Mouse (Mus musculus): Measurements from ENCODE around the gene Nr1h2. TPM values are rescaled to one million over a fixed set of nuclear protein-coding genes. Genes with fewer than 3 reads are reported as not detected.

The Nr1h2 gene
- polyA plus RNA-seq, 1 experiment from 2014 or later: 74.6 TPM

DNA sequence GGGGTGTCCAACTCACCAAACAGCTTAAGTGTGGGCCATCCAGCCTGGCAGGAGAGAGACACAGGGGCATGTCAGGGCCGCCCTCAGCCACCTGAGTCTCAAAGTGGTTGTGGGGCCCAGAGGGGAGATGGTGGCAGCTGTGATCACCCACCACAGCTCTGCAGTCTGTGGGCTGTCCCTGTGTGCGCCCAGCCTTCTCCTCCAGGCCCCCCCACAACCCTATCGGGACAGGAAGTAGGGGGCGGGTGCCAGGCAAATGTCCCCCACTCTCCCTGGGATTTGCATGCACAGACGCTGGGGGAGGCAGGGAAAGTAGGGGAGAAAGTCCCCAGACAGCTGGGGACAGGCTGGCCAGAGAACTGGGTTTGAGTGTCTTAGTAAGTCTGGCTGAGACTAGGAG lies 22.5 kb downstream of the Nr1h2 start:
- Histone ChIP-seq H3K9me3 (no peaks in the 10 kb centered on the region), H3K4me3 (no peak overlapping the region), H3K4me1 (peaks cover 15% of the 10 kb centered on the region), H3K27me3 (ENCODE audit: poor library complexity, severe bottlenecking) (peaks cover 41% of the 10 kb centered on the region), H3K27ac (no peak overlapping the region), H3K36me3 (replicated peaks) (peaks cover 44% of the 10 kb centered on the region)
- 64% methylated on average over 5 of the region's 5 CpGs for WGBS
- DNase-seq (ENCODE audit: extremely low spot score, low spot score): no peak

DNA sequence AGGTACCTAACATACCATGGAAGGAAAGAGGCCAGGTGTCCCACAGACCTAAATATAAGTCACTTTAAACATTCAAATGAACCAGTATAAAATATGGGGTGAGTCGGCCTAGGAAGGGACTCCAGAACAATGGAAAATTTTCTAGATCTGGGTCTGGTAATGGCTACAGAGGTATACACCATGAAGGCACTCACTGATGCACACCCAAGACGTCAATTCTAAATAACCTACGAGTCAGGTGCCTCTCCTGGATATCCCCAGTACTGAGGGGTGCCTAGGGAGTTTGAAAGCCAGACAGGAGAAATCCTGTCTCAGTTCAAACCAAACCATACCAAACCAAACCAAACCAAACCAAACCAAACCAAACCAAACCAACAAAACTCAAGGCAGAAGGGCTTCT lies 23.2 kb downstream of the Nr1h2 start:
- Histone ChIP-seq H3K4me3 (no peak overlapping the region), H3K27ac (no peak overlapping the region), H3K27me3 (ENCODE audit: poor library complexity, severe bottlenecking) (peaks cover 48% of the 10 kb centered on the region), H3K4me1 (peaks cover 18% of the 10 kb centered on the region), H3K36me3 (replicated peaks) (peaks cover 37% of the 10 kb centered on the region), H3K9me3 (no peaks in the 10 kb centered on the region)
- DNase-seq (ENCODE audit: extremely low spot score, low spot score): no peak
- 85% methylated on average over 3 of the region's 3 CpGs for WGBS

GRCm38 (mm10) chr7:44529518-44529917 lies 24.2 kb downstream of the Nr1h2 start:
- WGBS: 66% methylated on average over 5 of the region's 5 CpGs
- Histone ChIP-seq H3K9me3 (no peaks in the 10 kb centered on the region), H3K4me3 (no peak overlapping the region), H3K36me3 (replicated peaks) (peaks cover 27% of the 10 kb centered on the region), H3K4me1 (peaks cover 28% of the 10 kb centered on the region), H3K27ac (no peak overlapping the region), H3K27me3 (ENCODE audit: poor library complexity, severe bottlenecking) (peaks cover 58% of the 10 kb centered on the region)
- no peak for DNase-seq (ENCODE audit: extremely low spot score, low spot score)

DNA sequence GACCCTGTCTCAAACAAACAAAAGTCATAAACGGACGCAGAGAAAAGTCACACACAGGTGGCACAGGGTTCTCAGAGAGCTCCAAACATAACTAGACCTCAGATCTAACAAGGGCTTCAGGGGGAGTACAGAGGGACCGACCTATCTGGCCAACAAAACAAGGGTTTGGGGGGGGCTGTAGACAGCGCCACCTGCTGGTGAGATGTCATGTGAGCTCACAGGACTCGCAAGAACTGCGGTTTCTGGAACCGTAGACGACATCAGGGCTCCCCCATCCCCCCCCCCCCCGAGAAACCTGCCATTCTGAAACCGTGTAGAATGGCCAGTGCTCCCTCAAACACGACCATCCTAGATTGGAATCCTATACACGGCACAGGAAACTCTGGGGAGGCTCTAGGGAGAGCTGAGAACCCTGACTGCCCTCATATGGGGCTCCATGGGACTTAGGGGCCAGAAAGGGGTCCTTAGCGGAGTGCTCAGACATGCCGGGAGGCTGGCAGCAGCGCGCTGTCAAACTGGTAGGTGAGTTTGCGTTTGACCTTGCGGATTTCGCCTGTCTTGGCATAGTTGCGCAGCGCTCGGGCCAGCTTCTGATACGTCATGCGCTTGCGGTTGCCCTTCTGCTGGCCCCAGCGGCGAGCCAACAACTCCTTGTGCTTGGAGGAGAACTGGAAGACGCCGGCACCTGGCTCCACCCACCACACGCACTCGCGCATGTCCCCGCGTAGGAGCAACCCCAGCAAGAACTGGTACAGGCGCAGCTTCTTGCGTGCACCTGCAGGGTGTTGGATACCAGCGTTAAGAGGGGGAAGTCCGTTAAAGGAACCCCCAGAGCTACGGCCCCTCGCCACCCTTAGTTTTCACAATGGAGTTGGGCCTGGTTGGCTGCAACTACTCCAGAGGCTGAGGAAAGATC lies 26.0 kb downstream of the Nr1h2 start:
- Histone ChIP-seq H3K27me3 (ENCODE audit: poor library complexity, severe bottlenecking) (peaks cover 76% of the 10 kb centered on the region), H3K4me1 (peaks cover 29% of the 10 kb centered on the region), H3K4me3 (peak overlapping the region; percentile 52), H3K27ac (peak overlapping the region; percentile 62), H3K9me3 (no peaks in the 10 kb centered on the region), H3K36me3 (replicated peaks) (peaks cover 9% of the 10 kb centered on the region)
- peak; percentile 76 for DNase-seq (ENCODE audit: extremely low spot score, low spot score)
- WGBS: 7% methylated on average over 40 of the region's 40 CpGs

DNA sequence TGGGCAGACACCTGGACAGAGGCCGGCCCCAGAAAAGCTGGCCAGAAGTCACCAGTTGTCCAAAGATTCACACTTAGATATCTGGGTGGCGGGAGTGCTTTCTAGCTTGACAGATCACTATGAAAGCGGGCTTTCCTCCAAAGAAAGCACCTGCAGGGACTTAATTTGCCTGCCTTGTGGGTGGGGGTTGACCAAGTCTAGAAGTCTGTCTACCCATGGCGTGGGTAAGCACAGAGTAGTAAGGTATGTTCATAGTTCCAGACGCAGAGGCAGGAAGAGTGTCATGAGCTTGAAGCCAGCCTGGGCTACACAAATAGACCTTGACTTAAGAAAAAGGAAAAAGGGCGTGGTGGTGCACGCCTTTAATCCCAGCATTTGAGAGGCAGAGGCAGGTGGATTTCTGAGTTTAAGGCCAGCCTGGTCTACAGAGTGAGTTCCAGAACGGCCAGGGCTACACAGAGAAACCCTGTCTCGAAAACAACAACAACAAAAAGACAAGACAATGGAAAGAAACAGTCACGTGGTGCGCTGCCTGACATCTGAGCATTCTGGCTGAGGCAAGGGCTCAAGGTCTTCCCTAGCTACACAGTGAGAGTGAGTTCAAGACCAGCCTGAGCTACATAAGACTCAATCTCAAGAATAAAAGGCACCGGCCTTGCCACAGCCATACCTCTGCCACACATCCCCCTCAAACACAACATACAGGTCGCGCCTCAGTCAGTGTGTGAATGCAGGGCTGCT lies 27.2 kb downstream of the Nr1h2 start:
- no peak for DNase-seq (ENCODE audit: extremely low spot score, low spot score)
- Histone ChIP-seq H3K27ac (no peak overlapping the region), H3K9me3 (no peaks in the 10 kb centered on the region), H3K4me3 (no peak overlapping the region), H3K36me3 (replicated peaks) (no peaks in the 10 kb centered on the region), H3K4me1 (peaks cover 34% of the 10 kb centered on the region), H3K27me3 (ENCODE audit: poor library complexity, severe bottlenecking) (peaks cover 87% of the 10 kb centered on the region)
- WGBS: 86% methylated on average over 14 of the region's 14 CpGs

DNA sequence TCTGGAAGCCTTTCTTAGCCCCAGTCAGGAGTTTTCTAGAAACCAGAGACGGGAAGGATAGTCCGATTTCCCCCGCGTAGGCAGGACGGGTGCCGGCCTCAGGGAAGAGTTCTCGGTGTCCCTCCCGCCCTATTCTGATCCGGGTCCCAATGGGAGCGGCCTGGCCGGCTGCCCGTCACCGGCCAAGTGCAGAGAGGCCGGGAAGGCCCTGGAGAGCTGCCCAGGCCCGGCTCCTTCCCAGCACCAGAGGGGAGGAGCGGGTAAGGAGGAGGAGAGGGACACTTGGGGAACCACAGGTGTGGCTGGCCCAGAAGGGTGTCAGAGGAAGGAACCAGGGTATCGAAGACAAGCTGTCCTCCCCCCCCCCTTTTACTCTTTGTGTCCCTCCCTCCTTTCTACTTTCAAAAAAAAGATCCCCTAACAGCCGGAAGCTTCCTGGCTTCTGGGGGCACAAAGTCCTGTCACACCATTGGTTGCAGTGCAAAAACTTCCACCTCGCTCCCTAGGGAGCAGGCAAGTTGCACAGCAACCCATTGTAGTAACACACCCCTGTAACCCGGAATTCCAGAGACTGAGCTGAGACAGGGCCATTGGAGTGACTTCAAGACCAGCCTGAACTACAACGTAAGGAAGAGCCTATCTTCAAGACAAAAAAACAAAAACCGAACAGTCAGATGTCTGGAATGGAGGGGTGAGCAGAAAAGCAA lies 28.5 kb downstream of the Nr1h2 start:
- Histone ChIP-seq H3K4me1 (peaks cover 36% of the 10 kb centered on the region), H3K27me3 (ENCODE audit: poor library complexity, severe bottlenecking) (peaks cover 98% of the 10 kb centered on the region), H3K9me3 (no peaks in the 10 kb centered on the region), H3K27ac (peak overlapping the region; percentile 40; the same call in 1 of the 2 replicates), H3K4me3 (peak overlapping the region; percentile 22; the same call in 1 of the 2 replicates), H3K36me3 (replicated peaks) (no peaks in the 10 kb centered on the region)
- WGBS: 16% methylated on average over 22 of the region's 22 CpGs
- DNase-seq (ENCODE audit: extremely low spot score, low spot score): no peak

GRCm38 (mm10) chr7:44524502-44524901 lies 29.2 kb downstream of the Nr1h2 start, which contains the start of gene Mybpc2:
Gene Mybpc2, minus strand, starts transcription at chr7:44524656.
- Histone ChIP-seq H3K36me3 (replicated peaks) (no peaks in the 10 kb centered on the region), H3K27me3 (ENCODE audit: poor library complexity, severe bottlenecking) (peaks cover 90% of the 10 kb centered on the region), H3K27ac (peak within 1 kb of the TSS; percentile 40; the same call in 1 of the 2 replicates), H3K9me3 (no peaks in the 10 kb centered on the region), H3K4me3 (peak within 1 kb of the TSS; percentile 22; the same call in 1 of the 2 replicates), H3K4me1 (peaks cover 36% of the 10 kb centered on the region)
- WGBS: 30% methylated on average over 12 of the region's 12 CpGs
- no peak for DNase-seq (ENCODE audit: extremely low spot score, low spot score)

DNA sequence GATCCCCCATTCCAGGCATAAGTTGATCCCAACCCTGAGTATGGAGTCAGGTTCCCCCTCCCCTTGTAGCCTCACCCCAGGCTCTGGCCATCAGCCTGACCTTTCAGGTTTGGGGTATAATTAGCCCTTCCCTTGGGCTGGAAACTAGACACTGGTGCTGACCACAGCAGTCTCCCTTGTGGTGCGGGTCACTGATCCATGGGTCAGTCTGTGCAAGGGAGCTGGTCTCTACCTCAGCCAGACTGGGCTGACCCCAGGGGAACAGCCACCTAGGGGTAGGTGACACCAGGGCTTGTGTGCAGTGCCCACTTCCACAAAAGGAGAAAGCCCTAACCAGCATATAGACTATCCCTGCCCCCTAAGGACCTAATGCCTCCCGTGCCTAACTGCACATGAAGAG lies 30.7 kb downstream of the Nr1h2 start:
- WGBS: 63% methylated on average over 2 of the region's 2 CpGs
- peaks cover 76% of the 10 kb centered on the region for H3K27me3 ChIP-seq (ENCODE audit: poor library complexity, severe bottlenecking)
- H3K4me1 ChIP-seq: peaks cover 29% of the 10 kb centered on the region

GRCm38 (mm10) chr7:44521710-44522109 lies 32.0 kb downstream of the Nr1h2 start:
- Histone ChIP-seq H3K36me3 (replicated peaks) (no peaks in the 10 kb centered on the region), H3K9me3 (no peaks in the 10 kb centered on the region), H3K4me1 (peaks cover 21% of the 10 kb centered on the region), H3K4me3 (peak overlapping the region; percentile 40), H3K27me3 (ENCODE audit: poor library complexity, severe bottlenecking) (peaks cover 62% of the 10 kb centered on the region), H3K27ac (no peak overlapping the region; the same call in 1 of the 2 replicates)
- WGBS: 4% methylated on average over 20 of the region's 20 CpGs
- peak; percentile 72 for DNase-seq (ENCODE audit: extremely low spot score, low spot score)

More for the DNA sequence above, 30.7 kb downstream of the Nr1h2 start:
- Histone ChIP-seq H3K9me3 (no peaks in the 10 kb centered on the region), H3K36me3 (replicated peaks) (no peaks in the 10 kb centered on the region), H3K4me3 (no peak overlapping the region), H3K27ac (no peak overlapping the region)
- no peak for DNase-seq (ENCODE audit: extremely low spot score, low spot score)

- peaks cover 55% of the 10 kb centered on the region for H3K27me3 ChIP-seq (ENCODE audit: poor library complexity, severe bottlenecking)
- H3K9me3 ChIP-seq: no peaks in the 10 kb centered on the region
- DNase-seq (ENCODE audit: extremely low spot score, low spot score): no peak
- peak overlapping the region; percentile 40; the same call in 1 of the 2 replicates for H3K4me3 ChIP-seq
- H3K4me1 ChIP-seq: peaks cover 21% of the 10 kb centered on the region
- H3K27ac ChIP-seq: no peak overlapping the region
- WGBS: 69% methylated on average over 3 of the region's 3 CpGs
- H3K36me3 ChIP-seq (replicated peaks): no peaks in the 10 kb centered on the region
These were observed 32.8 kb downstream of the Nr1h2 start for GRCm38 (mm10) chr7:44520990-44521389.

- H3K4me3 ChIP-seq: no peak overlapping the region
- no peak for DNase-seq (ENCODE audit: extremely low spot score, low spot score)
- no peak overlapping the region for H3K27ac ChIP-seq
- no peaks in the 10 kb centered on the region for H3K36me3 ChIP-seq (replicated peaks)
- peaks cover 7% of the 10 kb centered on the region for H3K4me1 ChIP-seq
- no peaks in the 10 kb centered on the region for H3K9me3 ChIP-seq
- peaks cover 39% of the 10 kb centered on the region for H3K27me3 ChIP-seq (ENCODE audit: poor library complexity, severe bottlenecking)
- WGBS: 77% methylated on average over 9 of the region's 9 CpGs
These were observed 34.4 kb downstream of the Nr1h2 start for GRCm38 (mm10) chr7:44519240-44519913.

DNA sequence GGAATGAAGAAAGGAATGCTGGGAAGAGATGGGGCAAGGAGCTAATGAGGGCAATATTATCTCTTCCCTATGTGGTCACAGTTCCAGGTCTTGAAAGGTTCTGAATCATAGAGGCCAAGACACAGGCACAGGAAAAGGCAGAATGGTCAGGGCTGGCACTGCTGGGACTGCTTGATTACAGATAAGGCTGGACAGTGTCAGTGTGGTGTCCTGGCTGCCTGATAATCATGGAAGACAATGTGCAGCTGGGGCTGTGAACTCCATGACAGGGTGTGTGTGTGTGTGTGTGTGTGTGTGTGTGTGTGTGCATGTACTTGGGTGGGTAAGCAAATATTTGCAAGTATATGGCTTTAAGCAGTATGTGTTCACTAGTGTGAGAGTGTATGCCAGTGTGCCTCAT lies 46.3 kb downstream of the Nr1h2 start:
- H3K4me3 ChIP-seq: no peak overlapping the region
- H3K27ac ChIP-seq: no peak overlapping the region
- no peak for DNase-seq (ENCODE audit: extremely low spot score, low spot score)
- no peaks in the 10 kb centered on the region for H3K36me3 ChIP-seq (replicated peaks)
- no peaks in the 10 kb centered on the region for H3K4me1 ChIP-seq
- peaks cover 3% of the 10 kb centered on the region; the same call in 1 of the 2 replicates for H3K9me3 ChIP-seq
- H3K27me3 ChIP-seq (ENCODE audit: poor library complexity, severe bottlenecking): peaks cover 24% of the 10 kb centered on the region; the same call in 1 of the 2 replicates

All from forebrain, embryonic 10.5 days (tissue).